Mouse (Mus musculus) small intestine, adult 2 months (tissue): ENCODE results near the gene Piwil4.
A peak's percentile ranks its signal among the peaks of the same experiment; 100 is the strongest.

Experiments used
- CTCF ChIP-seq: fragments of 200-500 bp; IDR thresholded peaks from 2 replicates; pipeline ENCODE4 v1.5.1; 2012; ENCODE audit warnings: low read depth, mild to moderate bottlenecking, control low read depth, inconsistent platforms, low read length, moderate library complexity, mixed read lengths; ENCODE audit not compliant: insufficient replicate concordance, insufficient read length; ENCODE audit errors: extremely low read depth
- POLR2A ChIP-seq: fragments of 200-500 bp; IDR thresholded peaks from 2 replicates; pipeline ENCODE4 v1.6.1; 2012; ENCODE audit warnings: low read depth, mild to moderate bottlenecking, control low read depth, inconsistent platforms, low read length, moderate library complexity

DNA sequence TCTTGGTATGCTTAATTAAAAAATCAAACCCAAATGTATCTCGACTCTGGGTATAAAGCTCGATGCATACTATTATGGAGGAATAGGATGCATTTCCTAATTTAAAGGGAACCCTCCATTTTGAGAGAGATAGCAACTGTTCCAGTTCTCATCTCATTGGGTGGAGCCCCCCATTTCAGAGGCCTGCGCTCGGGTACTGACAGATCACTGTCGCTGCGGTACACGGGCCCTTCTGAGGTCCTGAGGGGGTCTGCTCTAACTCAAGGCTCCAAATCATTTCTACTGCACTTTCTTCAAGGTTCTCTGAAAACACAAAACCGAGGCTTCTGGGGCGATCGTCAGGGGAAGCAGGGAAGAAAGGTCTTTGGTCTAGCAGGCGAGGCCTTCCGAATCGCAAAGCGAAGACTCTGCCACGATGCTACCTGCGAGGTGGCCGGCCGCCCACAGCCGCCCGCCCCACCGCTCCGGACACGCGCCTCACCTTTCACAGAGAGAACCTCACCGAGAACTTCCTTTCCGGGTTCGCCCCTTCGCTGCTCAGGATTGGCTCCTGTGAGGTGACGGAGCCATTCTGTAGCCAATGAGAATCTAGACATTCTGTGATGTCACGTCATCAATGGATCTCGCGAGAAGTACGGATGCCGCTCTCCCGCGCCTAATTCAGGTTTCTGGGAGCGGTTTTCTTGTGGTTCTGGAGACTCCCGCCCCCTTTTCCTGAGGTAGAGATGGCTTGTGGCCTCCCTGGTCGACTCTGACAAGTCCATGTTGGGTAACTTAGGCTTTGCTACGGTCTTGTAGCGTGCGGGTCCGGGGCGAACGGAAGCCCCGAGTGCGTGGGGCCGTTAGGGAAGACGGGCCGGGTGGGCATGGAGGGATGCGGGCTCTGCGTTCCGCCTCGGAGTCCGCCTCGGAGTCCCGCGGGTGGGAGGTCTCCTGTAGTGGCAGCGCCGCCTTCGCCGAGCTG is 43.8 kb upstream of the Piwil4 start, which contains the start of the genes Mre11a and Ankrd49:
- TF ChIP-seq POLR2A (peak; percentile 62), CTCF (no peak)
